Mouse (Mus musculus) limb, embryonic 10.5 days (tissue): ENCODE results near the gene Lgalsl. TPM values are rescaled to one million over a fixed set of nuclear protein-coding genes. Genes with fewer than 3 reads are reported as not detected.

ENCODE experiments used
- polyA plus RNA-seq: library from polyadenylated mRNA; unstranded; fragments of >200 nt; fragmentation: Nextera tagmentation; extraction: Ambion mirVana; gene quantifications from 2 replicates; pipeline ENCODE4 v1.2.1, GENCODE M21; 2016

The Lgalsl gene
- polyA plus RNA-seq, 1 experiment from 2014 or later, result 31.3 TPM

Other genes with a start within 250 kb of the Lgalsl start
- 14.9 and 15.8 TPM in 2 replicates for gene Aftph, start 89.5 kb downstream of the Lgalsl start, polyA plus RNA-seq